Mouse (Mus musculus) forebrain, embryonic 16.5 days (tissue): Measurements from ENCODE around the gene Atcay. TPM values are rescaled to one million over a fixed set of nuclear protein-coding genes. Genes with fewer than 3 reads are reported as not detected.
"Not testable (repeated sequence)": the region's sequence is repeated elsewhere in the genome, so short reads cannot be mapped to it uniquely, and the experiment has no call there.

Experiments
- ATAC-seq: fragments of 200-750 bp; cut with Nextera tagmentation; 2 replicates; pipeline ENCODE4 v1.8.0; 2017; ENCODE audit warnings: mild to moderate bottlenecking, moderate library complexity
- H3K27ac ChIP-seq: fragments of 300-500 bp; sonication (generic); 2 replicates; pipeline ENCODE4 v1.5.1; 2014; ENCODE audit warnings: low read length, control low read depth
- H3K27me3 ChIP-seq: fragments of 300-500 bp; sonication (generic); replicated peaks from 2 replicates; pipeline ENCODE4 v1.6.1; 2014; ENCODE audit warnings: low read length; ENCODE audit not compliant: control insufficient read depth, insufficient read depth
- H3K36me3 ChIP-seq: fragments of 300-500 bp; sonication (generic); 2 replicates; pipeline ENCODE4 v1.6.1; 2014; ENCODE audit not compliant: control insufficient read depth, insufficient read depth
- H3K4me1 ChIP-seq: fragments of 300-500 bp; sonication (generic); replicated peaks from 2 replicates; pipeline ENCODE4 v1.6.1; 2014; ENCODE audit warnings: low read length; ENCODE audit not compliant: control insufficient read depth, insufficient read depth
- H3K4me2 ChIP-seq: fragments of 300-500 bp; sonication (generic); 2 replicates; pipeline ENCODE4 v1.6.1; 2014; ENCODE audit warnings: mild to moderate bottlenecking, low read length, control low read depth
- H3K4me3 ChIP-seq: fragments of 300-500 bp; sonication (generic); replicated peaks from 2 replicates; pipeline ENCODE4 v1.5.1; 2014; ENCODE audit warnings: mild to moderate bottlenecking, low read length, control low read depth
- H3K9ac ChIP-seq: fragments of 300-500 bp; sonication (generic); replicated peaks from 2 replicates; pipeline ENCODE4 v1.6.1; 2014; ENCODE audit warnings: low read depth, low read length, control low read depth
- H3K9me3 ChIP-seq: fragments of 300-500 bp; sonication (generic); 2 replicates; pipeline ENCODE4 v1.6.1; 2016; ENCODE audit warnings: low read length; ENCODE audit not compliant: control insufficient read depth
- WGBS: fragments of 180-500 bp; shearing (Covaris S2); extraction: QIAGEN DNeasy Blood & Tissue Kit; methylation state at CpG from one replicate; pipeline ENCODE4 v1.1.7; 2014; 5-methylcytosine and 5-hydroxymethylcytosine counted together
- polyA plus RNA-seq: library from polyadenylated mRNA; unstranded; fragments of >200 nt; fragmentation: Nextera tagmentation; extraction: Ambion mirVana; gene quantifications from 2 replicates; pipeline ENCODE4 v1.2.1, GENCODE M21; 2015

Gene Atcay
- polyA plus RNA-seq, 1 experiment from 2014 or later, result 94.9 TPM

DNA sequence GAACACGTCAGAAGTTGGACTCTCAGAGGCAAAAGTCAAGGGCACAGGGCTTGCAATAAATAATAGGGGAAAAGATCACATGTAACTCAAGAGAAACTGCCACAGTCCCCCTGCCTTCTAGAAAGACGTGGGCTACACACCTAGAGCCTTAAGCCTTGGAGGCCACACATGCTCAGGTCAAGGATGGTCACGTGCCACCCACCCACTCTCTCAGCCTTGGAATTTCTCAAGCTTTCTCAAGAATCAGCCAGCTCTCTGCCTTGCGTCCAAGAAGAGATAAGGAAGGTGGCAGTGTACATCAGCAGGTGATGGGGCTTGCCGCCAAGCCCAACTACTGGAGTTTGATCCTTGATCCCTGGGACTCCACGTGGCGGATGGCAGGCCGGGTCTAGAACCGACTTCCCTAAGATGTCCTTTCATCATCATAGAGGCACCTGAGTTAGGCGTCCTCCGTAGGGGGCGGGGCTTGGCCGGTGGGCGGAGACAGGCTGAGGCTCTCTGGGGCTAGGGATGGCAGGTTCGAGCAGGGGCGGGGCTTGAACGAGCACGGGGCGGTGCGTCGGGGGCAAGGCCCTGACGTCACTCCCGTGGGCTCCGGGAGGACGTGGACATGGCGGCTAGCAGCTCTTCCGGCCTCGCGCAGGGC lies 2.1 kb upstream of the Atcay start, which contains the start of gene Zfr2:
Gene Zfr2, plus strand, starts transcription at position 576 of the 646 bp plus-strand sequence.
- Histone ChIP-seq H3K27ac (no peak within 1 kb of the TSS), H3K4me1 (peaks cover 38% of the 10 kb centered on the region), H3K9ac (peak within 1 kb of the TSS; percentile 82), H3K4me3 (peak within 1 kb of the TSS; percentile 77), H3K9me3 (no peaks in the 10 kb centered on the region), H3K27me3 (no peaks in the 10 kb centered on the region), H3K36me3 (no peaks in the 10 kb centered on the region), H3K4me2 (peak within 1 kb of the TSS; percentile 72)
- ATAC-seq, result peak; percentile 64
- WGBS, result 8% methylated on average over 29 of the region's 29 CpGs

- no peaks in the 10 kb centered on the region for H3K36me3 ChIP-seq
- no peaks in the 10 kb centered on the region for H3K9me3 ChIP-seq
- peaks cover 39% of the 10 kb centered on the region for H3K4me1 ChIP-seq
- H3K27me3 ChIP-seq, result no peaks in the 10 kb centered on the region
- WGBS, result 51% methylated on average over 7 of the region's 7 CpGs
- peak overlapping the region; percentile 73 for H3K4me2 ChIP-seq
- peak overlapping the region; percentile 95; the same call in 1 of the 2 replicates for H3K9ac ChIP-seq
- ATAC-seq, result no peak
- peak overlapping the region; percentile 81 for H3K4me3 ChIP-seq
- peak overlapping the region; percentile 95 for H3K27ac ChIP-seq
These were observed 803 bp upstream of the Atcay start for GRCm38 (mm10) chr10:81231436-81231835.

DNA sequence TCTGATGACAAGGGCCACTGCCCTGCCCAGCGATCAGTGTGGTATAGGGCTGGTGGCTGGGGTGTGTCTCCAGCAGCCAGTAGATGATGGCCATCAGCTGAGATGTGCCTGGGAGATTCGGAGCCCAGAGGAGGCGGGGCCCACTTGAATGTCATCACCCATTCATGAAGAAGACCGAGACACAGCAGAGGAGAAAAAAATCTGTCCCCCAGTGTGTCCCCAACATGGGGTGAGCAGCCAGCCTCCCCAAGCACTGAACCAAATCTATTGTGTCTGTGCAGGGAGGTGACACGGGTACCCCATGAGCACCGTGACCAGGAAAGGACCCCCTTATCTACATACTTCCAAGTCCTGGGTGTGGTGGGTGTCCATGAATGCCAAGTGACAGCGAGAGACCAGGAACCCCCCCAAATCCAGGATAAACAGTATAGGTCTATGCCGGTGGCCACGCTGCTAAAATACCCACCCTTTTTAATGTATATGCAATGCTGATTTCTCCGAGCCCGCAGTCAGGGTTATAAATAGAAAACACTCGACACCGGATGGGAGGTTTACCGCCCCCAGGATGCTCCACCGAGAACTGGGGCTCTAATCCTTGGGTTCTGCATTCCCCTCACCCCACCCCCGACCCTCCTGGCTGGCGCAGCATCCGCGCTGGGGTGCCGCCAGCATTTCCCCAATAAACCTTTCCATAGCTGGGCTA lies 747 bp downstream of the Atcay start:
- Histone ChIP-seq H3K4me3 (peak overlapping the region; percentile 81), H3K27ac (peak overlapping the region; percentile 95), H3K27me3 (no peaks in the 10 kb centered on the region), H3K4me2 (peak overlapping the region; percentile 73), H3K36me3 (no peaks in the 10 kb centered on the region), H3K9me3 (no peaks in the 10 kb centered on the region), H3K4me1 (peaks cover 39% of the 10 kb centered on the region), H3K9ac (peak overlapping the region; percentile 95)
- 10% methylated on average over 20 of the region's 20 CpGs for WGBS
- ATAC-seq, result peak; percentile 19

DNA sequence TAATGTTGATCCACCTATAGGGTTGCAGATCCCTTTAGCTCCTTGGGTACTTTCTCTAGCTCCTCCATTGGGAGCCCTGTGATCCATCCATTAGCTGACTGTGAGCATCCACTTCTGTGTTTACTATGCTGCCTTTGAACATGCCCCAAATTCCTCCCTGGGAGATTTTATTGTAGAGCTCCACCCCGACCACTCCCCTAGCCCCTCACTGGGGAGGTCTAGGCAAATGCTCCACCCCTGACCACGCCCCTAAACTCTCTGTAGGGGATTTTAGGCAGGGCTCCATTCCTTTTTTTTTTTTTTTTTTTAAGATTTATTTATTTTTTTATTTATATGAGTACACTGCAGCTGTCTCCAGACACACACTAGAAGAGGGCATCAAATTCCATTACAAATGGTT lies 6.9 kb downstream of the Atcay start:
- ATAC-seq, H3K27ac ChIP-seq, H3K4me2 ChIP-seq, H3K36me3 ChIP-seq, H3K9ac ChIP-seq, H3K27me3 ChIP-seq, H3K4me3 ChIP-seq, H3K9me3 ChIP-seq: not testable (repeated sequence)
- H3K4me1 ChIP-seq, result peaks cover 11% of the 10 kb centered on the region
- WGBS, result 53% methylated on average over 2 of the region's 2 CpGs

GRCm38 (mm10) chr10:81221402-81222015 lies 9.1 kb downstream of the Atcay start:
- Histone ChIP-seq H3K27ac (no peak overlapping the region), H3K9ac (no peak overlapping the region), H3K4me2 (no peak overlapping the region), H3K36me3 (peaks cover 8% of the 10 kb centered on the region), H3K27me3 (no peaks in the 10 kb centered on the region), H3K4me1 (no peaks in the 10 kb centered on the region), H3K4me3 (no peak overlapping the region), H3K9me3 (no peaks in the 10 kb centered on the region)
- ATAC-seq, result no peak
- WGBS, result 92% methylated on average over 5 of the region's 5 CpGs

GRCm38 (mm10) chr10:81217964-81218363 lies 12.7 kb downstream of the Atcay start:
- peak; percentile 22; the same call in 1 of the 2 replicates for ATAC-seq
- WGBS, result 41% methylated on average over 7 of the region's 7 CpGs

GRCm38 (mm10) chr10:81217267-81217666 lies 13.4 kb downstream of the Atcay start:
- H3K9me3 ChIP-seq, H3K27ac ChIP-seq, H3K4me3 ChIP-seq, H3K9ac ChIP-seq, H3K27me3 ChIP-seq, ATAC-seq, H3K4me2 ChIP-seq, H3K4me1 ChIP-seq: not testable (repeated sequence)
- 29% methylated on average over 1 of the region's 1 CpGs for WGBS
- H3K36me3 ChIP-seq, result peaks cover 38% of the 10 kb centered on the region

More at GRCm38 (mm10) chr10:81217964-81218363, 12.7 kb downstream of the Atcay start:
- Histone ChIP-seq H3K4me1 (no peaks in the 10 kb centered on the region), H3K4me2 (no peak overlapping the region), H3K4me3 (no peak overlapping the region), H3K36me3 (peaks cover 31% of the 10 kb centered on the region), H3K9me3 (no peaks in the 10 kb centered on the region), H3K27ac (no peak overlapping the region), H3K9ac (no peak overlapping the region), H3K27me3 (no peaks in the 10 kb centered on the region)

DNA sequence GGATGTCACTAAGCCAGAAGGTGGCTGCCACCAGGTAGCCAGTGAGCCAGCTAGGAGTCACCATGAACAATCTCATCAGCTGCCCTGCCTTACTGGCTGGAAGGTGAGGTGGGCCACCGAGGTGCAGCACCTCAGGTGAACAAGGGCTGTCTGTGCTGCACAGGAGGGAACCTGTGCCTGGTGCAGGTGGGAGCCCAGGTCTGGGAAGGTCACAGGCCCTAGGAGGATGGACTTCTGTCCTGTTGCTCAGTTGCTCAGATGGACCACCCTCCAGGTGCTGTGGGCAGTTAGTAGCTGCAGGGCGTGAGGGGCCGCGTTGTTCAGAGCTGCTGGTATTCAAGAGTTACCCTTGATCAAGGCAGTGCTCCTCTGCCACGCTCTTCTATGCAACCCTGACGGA lies 13.8 kb downstream of the Atcay start:
- peaks cover 43% of the 10 kb centered on the region for H3K36me3 ChIP-seq
- no peak overlapping the region for H3K27ac ChIP-seq
- peaks cover 5% of the 10 kb centered on the region; the same call in 1 of the 2 replicates for H3K9me3 ChIP-seq
- no peaks in the 10 kb centered on the region for H3K27me3 ChIP-seq
- H3K4me3 ChIP-seq, result no peak overlapping the region
- no peak overlapping the region for H3K9ac ChIP-seq
- no peak for ATAC-seq
- WGBS, result 91% methylated on average over 6 of the region's 6 CpGs
- no peaks in the 10 kb centered on the region for H3K4me1 ChIP-seq
- H3K4me2 ChIP-seq, result no peak overlapping the region

GRCm38 (mm10) chr10:81216260-81216659 lies 14.4 kb downstream of the Atcay start:
- Histone ChIP-seq H3K27ac (no peak overlapping the region), H3K4me2 (no peak overlapping the region), H3K27me3 (no peaks in the 10 kb centered on the region), H3K9me3 (peaks cover 5% of the 10 kb centered on the region; the same call in 1 of the 2 replicates), H3K4me3 (no peak overlapping the region), H3K9ac (no peak overlapping the region), H3K36me3 (peaks cover 47% of the 10 kb centered on the region), H3K4me1 (no peaks in the 10 kb centered on the region)
- 88% methylated on average over 6 of the region's 6 CpGs for whole genome bisulfite sequencing
- ATAC-seq, result no peak
